Mouse (Mus musculus): ENCODE measurements around the gene Kbtbd8. TPM values are rescaled to one million over a fixed set of nuclear protein-coding genes. Genes with fewer than 3 reads are reported as not detected.

Gene Kbtbd8
- polyA plus RNA-seq, 1 experiment from 2014 or later: 6.2 TPM

GRCm38 (mm10) chr6:95151563-95151962 is 34.5 kb downstream of the Kbtbd8 start:
- no peak overlapping the region for H3K27ac ChIP-seq (ENCODE audit: low read length)
- no peak overlapping the region for H3K9ac ChIP-seq (replicated peaks; ENCODE audit: low read depth, low read length)
- no peak overlapping the region for H3K4me3 ChIP-seq (ENCODE audit: low read depth, low read length)
- H3K4me2 ChIP-seq (replicated peaks; ENCODE audit: low read depth, low read length): no peak overlapping the region
- no peaks in the 10 kb centered on the region for H3K27me3 ChIP-seq (ENCODE audit: control insufficient read depth, insufficient read depth, low read length)
- ATAC-seq (ENCODE audit: insufficient number of reproducible peaks, insufficient read depth, low FRiP score, low read depth): no peak
- 61% methylated on average over 2 of the region's 2 CpGs for WGBS
- H3K9me3 ChIP-seq (ENCODE audit: control insufficient read depth, low read depth, low read length): no peaks in the 10 kb centered on the region; the same call in 1 of the 2 replicates
- no peaks in the 10 kb centered on the region for H3K4me1 ChIP-seq (ENCODE audit: control insufficient read depth, insufficient read depth, low read length)
- H3K36me3 ChIP-seq (ENCODE audit: control insufficient read depth, insufficient read depth, low read length): no peaks in the 10 kb centered on the region

DNA sequence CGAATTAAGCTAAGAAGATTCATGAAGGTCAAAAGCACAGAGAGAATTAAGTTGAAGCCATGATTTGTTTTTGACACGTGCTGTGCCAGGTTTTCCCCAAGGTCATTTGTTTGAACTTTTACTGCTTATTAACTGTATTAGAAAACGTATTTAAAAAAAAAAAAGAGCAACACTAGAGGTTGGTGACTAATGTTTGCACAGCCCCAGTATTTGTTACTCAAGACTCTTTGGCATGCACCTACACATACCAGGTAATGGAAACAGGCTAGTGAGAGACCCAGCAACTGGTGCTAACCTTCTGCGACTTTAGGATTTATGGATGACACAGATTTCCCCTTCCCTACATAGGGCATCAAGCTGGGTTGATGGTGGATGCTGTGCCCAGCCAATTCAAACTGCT is 46.9 kb downstream of the Kbtbd8 start:
- WGBS: 29% methylated on average over 4 of the region's 4 CpGs
- peaks cover 17% of the 10 kb centered on the region for H3K4me1 ChIP-seq (ENCODE audit: control insufficient read depth, insufficient read depth, low read length)
- H3K4me3 ChIP-seq (ENCODE audit: low read depth, low read length): no peak overlapping the region
- H3K9me3 ChIP-seq (ENCODE audit: control insufficient read depth, low read depth, low read length): no peaks in the 10 kb centered on the region
- H3K36me3 ChIP-seq (ENCODE audit: control insufficient read depth, insufficient read depth, low read length): no peaks in the 10 kb centered on the region
- H3K27ac ChIP-seq (ENCODE audit: low read length): no peak overlapping the region
- ATAC-seq (ENCODE audit: insufficient number of reproducible peaks, insufficient read depth, low FRiP score, low read depth): no peak
- no peak overlapping the region for H3K4me2 ChIP-seq (replicated peaks; ENCODE audit: low read depth, low read length)
- no peaks in the 10 kb centered on the region for H3K27me3 ChIP-seq (ENCODE audit: control insufficient read depth, insufficient read depth, low read length)
- H3K9ac ChIP-seq (replicated peaks; ENCODE audit: low read depth, low read length): no peak overlapping the region

DNA sequence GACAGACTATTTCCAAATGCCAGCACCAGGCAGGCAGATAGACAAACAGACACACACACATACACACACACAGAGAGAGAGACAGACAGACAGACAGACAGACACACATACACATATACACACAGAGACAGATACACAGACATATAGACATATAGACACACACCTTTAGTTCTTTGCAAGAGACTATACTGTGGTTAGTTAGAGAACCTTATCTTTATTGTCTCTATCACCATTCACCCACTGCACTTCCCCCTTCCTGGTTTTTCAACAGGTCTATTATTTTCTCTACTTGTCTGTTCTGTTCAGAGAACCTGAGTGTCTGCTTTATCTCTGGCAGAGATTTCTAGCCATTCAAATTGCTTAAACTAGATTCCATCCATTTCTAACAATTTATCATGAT is 48.6 kb downstream of the Kbtbd8 start:
- H3K27ac ChIP-seq (ENCODE audit: low read length): no peak overlapping the region
- H3K9me3 ChIP-seq (ENCODE audit: control insufficient read depth, low read depth, low read length): no peaks in the 10 kb centered on the region
- H3K4me2 ChIP-seq (replicated peaks; ENCODE audit: low read depth, low read length): no peak overlapping the region
- H3K27me3 ChIP-seq (ENCODE audit: control insufficient read depth, insufficient read depth, low read length): no peaks in the 10 kb centered on the region
- no peak overlapping the region for H3K4me3 ChIP-seq (ENCODE audit: low read depth, low read length)
- no peaks in the 10 kb centered on the region for H3K36me3 ChIP-seq (ENCODE audit: control insufficient read depth, insufficient read depth, low read length)
- no peak for ATAC-seq (ENCODE audit: insufficient number of reproducible peaks, insufficient read depth, low FRiP score, low read depth)
- no peak overlapping the region for H3K9ac ChIP-seq (replicated peaks; ENCODE audit: low read depth, low read length)
- peaks cover 17% of the 10 kb centered on the region for H3K4me1 ChIP-seq (ENCODE audit: control insufficient read depth, insufficient read depth, low read length)

DNA sequence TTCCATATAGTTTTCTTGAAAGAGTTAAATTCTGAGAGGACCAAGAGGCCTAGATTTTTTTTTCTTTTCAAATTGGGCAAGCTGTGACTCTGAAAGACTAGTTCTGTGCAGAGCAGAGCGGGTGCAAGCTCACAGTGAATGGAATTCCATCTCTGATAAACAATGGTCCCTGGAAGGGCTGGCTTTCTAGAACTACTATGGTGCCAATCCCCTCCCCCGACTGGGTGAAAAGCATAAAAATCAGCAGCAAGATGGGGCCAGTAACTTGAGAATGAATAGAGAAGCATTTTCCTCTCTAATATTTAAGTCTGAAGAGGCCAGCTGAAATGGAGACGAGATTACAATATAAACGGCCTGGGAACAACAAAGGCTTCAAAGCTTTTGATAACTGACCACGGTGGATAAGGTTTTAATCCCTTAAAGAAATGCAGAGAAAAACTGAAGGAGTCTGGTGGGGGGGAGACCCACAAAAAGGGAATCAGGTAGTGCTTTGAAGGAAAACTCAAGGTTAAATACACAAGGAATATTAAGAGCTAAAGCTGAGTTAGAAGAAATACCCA is 50.7 kb downstream of the Kbtbd8 start:
- H3K27me3 ChIP-seq (ENCODE audit: control insufficient read depth, insufficient read depth, low read length): no peaks in the 10 kb centered on the region
- 21% methylated on average over 5 of the region's 5 CpGs for whole genome bisulfite sequencing
- H3K36me3 ChIP-seq (ENCODE audit: control insufficient read depth, insufficient read depth, low read length): no peaks in the 10 kb centered on the region
- peaks cover 17% of the 10 kb centered on the region for H3K4me1 ChIP-seq (ENCODE audit: control insufficient read depth, insufficient read depth, low read length)
- no peak overlapping the region for H3K27ac ChIP-seq (ENCODE audit: low read length)
- H3K9me3 ChIP-seq (ENCODE audit: control insufficient read depth, low read depth, low read length): no peaks in the 10 kb centered on the region
- no peak overlapping the region for H3K4me2 ChIP-seq (replicated peaks; ENCODE audit: low read depth, low read length)
- ATAC-seq (ENCODE audit: insufficient number of reproducible peaks, insufficient read depth, low FRiP score, low read depth): no peak
- no peak overlapping the region for H3K4me3 ChIP-seq (ENCODE audit: low read depth, low read length)
- no peak overlapping the region for H3K9ac ChIP-seq (replicated peaks; ENCODE audit: low read depth, low read length)

DNA sequence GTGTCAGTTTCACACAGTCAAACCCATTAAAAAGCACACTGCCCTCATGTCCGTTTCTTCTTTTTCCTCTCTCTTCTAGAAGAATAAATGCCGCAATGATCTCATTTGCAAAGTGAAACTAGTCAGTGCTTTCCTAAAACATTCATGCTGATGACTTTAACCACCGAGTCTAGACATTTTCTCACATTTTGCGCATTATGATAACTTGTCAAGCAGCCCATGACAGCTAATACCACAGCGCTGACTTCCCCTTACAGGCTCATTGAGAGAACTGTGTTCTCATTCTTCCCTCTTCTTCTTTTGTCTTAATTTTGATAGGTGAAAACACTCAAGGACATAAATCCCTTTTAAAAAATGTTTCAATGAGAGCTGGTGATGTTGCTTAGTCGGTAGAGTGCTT is 52.4 kb downstream of the Kbtbd8 start:
- H3K4me2 ChIP-seq (replicated peaks; ENCODE audit: low read depth, low read length): no peak overlapping the region
- H3K4me3 ChIP-seq (ENCODE audit: low read depth, low read length): no peak overlapping the region
- WGBS: 82% methylated on average over 6 of the region's 6 CpGs
- peaks cover 12% of the 10 kb centered on the region for H3K4me1 ChIP-seq (ENCODE audit: control insufficient read depth, insufficient read depth, low read length)
- ATAC-seq (ENCODE audit: insufficient number of reproducible peaks, insufficient read depth, low FRiP score, low read depth): no peak
- H3K27me3 ChIP-seq (ENCODE audit: control insufficient read depth, insufficient read depth, low read length): no peaks in the 10 kb centered on the region
- H3K9ac ChIP-seq (replicated peaks; ENCODE audit: low read depth, low read length): no peak overlapping the region
- H3K9me3 ChIP-seq (ENCODE audit: control insufficient read depth, low read depth, low read length): no peaks in the 10 kb centered on the region
- no peak overlapping the region for H3K27ac ChIP-seq (ENCODE audit: low read length)
- no peaks in the 10 kb centered on the region for H3K36me3 ChIP-seq (ENCODE audit: control insufficient read depth, insufficient read depth, low read length)

- no peaks in the 10 kb centered on the region for H3K9me3 ChIP-seq (ENCODE audit: control insufficient read depth, low read depth, low read length)
- 75% methylated on average over 9 of the region's 9 CpGs for WGBS
- no peaks in the 10 kb centered on the region for H3K36me3 ChIP-seq (ENCODE audit: control insufficient read depth, insufficient read depth, low read length)
- no peaks in the 10 kb centered on the region for H3K4me1 ChIP-seq (ENCODE audit: control insufficient read depth, insufficient read depth, low read length)
- no peak overlapping the region for H3K9ac ChIP-seq (replicated peaks; ENCODE audit: low read depth, low read length)
- H3K4me2 ChIP-seq (replicated peaks; ENCODE audit: low read depth, low read length): no peak overlapping the region
- H3K27ac ChIP-seq (ENCODE audit: low read length): no peak overlapping the region
- no peak overlapping the region for H3K4me3 ChIP-seq (ENCODE audit: low read depth, low read length)
- no peak for ATAC-seq (ENCODE audit: insufficient number of reproducible peaks, insufficient read depth, low FRiP score, low read depth)
- H3K27me3 ChIP-seq (ENCODE audit: control insufficient read depth, insufficient read depth, low read length): no peaks in the 10 kb centered on the region
These were observed 57.5 kb downstream of the Kbtbd8 start for GRCm38 (mm10) chr6:95174311-95175143.

Other genes starting within 250 kb of the Kbtbd8 start
- not detected in 2 replicates for gene Gm10234, start 204.9 kb downstream of the Kbtbd8 start, polyA plus RNA-seq (2014; fragmentation: Nextera tagmentation; extraction: Ambion mirVana)